Mouse (Mus musculus): ENCODE results near the gene Ruvbl2. TPM values are rescaled to one million over a fixed set of nuclear protein-coding genes. Genes with fewer than 3 reads are reported as not detected.
"Not testable (repeated sequence)": the region's sequence is repeated elsewhere in the genome, so short reads cannot be mapped to it uniquely, and the experiment has no call there.

Gene Ruvbl2
- polyA plus RNA-seq, 1 experiment from 2014 or later: 132 TPM

- no peaks in the 10 kb centered on the region for H3K9me3 ChIP-seq (ENCODE audit: control insufficient read depth, low read depth, low read length)
- peaks cover 16% of the 10 kb centered on the region; the same call in 1 of the 2 replicates for H3K36me3 ChIP-seq (ENCODE audit: control insufficient read depth, insufficient read depth, low read length)
- no peak overlapping the region for H3K27ac ChIP-seq (ENCODE audit: low read length)
- H3K4me1 ChIP-seq (ENCODE audit: control insufficient read depth, insufficient read depth, low read length): peaks cover 18% of the 10 kb centered on the region
- no peak overlapping the region for H3K4me2 ChIP-seq (replicated peaks; ENCODE audit: low read depth, low read length)
- no peak overlapping the region for H3K9ac ChIP-seq (replicated peaks; ENCODE audit: low read depth, low read length)
- H3K27me3 ChIP-seq (ENCODE audit: control insufficient read depth, insufficient read depth, low read length): no peaks in the 10 kb centered on the region
- ATAC-seq (ENCODE audit: insufficient number of reproducible peaks, insufficient read depth, low FRiP score, low read depth): no peak
- no peak overlapping the region for H3K4me3 ChIP-seq (ENCODE audit: low read depth, low read length)
- 95% methylated on average over 7 of the region's 7 CpGs for WGBS
These were observed 26.3 kb upstream of the Ruvbl2 start for GRCm38 (mm10) chr7:45463987-45464778.

- not testable (repeated sequence) for ATAC-seq (ENCODE audit: insufficient number of reproducible peaks, insufficient read depth, low FRiP score, low read depth); H3K27me3 ChIP-seq (ENCODE audit: control insufficient read depth, insufficient read depth, low read length); H3K9ac ChIP-seq (replicated peaks; ENCODE audit: low read depth, low read length); H3K27ac ChIP-seq (ENCODE audit: low read length); H3K9me3 ChIP-seq (ENCODE audit: control insufficient read depth, low read depth, low read length); H3K4me3 ChIP-seq (ENCODE audit: low read depth, low read length); H3K4me2 ChIP-seq (replicated peaks; ENCODE audit: low read depth, low read length)
- Histone ChIP-seq H3K36me3 (ENCODE audit: control insufficient read depth, insufficient read depth, low read length) (peaks cover 22% of the 10 kb centered on the region), H3K4me1 (ENCODE audit: control insufficient read depth, insufficient read depth, low read length) (peaks cover 23% of the 10 kb centered on the region)
- 75% methylated on average over 4 of the region's 4 CpGs for WGBS
These were observed 25.0 kb upstream of the Ruvbl2 start for GRCm38 (mm10) chr7:45462868-45463267.

- peaks cover 29% of the 10 kb centered on the region for H3K4me1 ChIP-seq (ENCODE audit: control insufficient read depth, insufficient read depth, low read length)
- H3K27me3 ChIP-seq (ENCODE audit: control insufficient read depth, insufficient read depth, low read length): no peaks in the 10 kb centered on the region
- H3K36me3 ChIP-seq (ENCODE audit: control insufficient read depth, insufficient read depth, low read length): peaks cover 27% of the 10 kb centered on the region
- no peak overlapping the region for H3K4me3 ChIP-seq (ENCODE audit: low read depth, low read length)
- H3K9me3 ChIP-seq (ENCODE audit: control insufficient read depth, low read depth, low read length): no peaks in the 10 kb centered on the region
- no peak overlapping the region for H3K27ac ChIP-seq (ENCODE audit: low read length)
- no peak overlapping the region for H3K4me2 ChIP-seq (replicated peaks; ENCODE audit: low read depth, low read length)
- H3K9ac ChIP-seq (replicated peaks; ENCODE audit: low read depth, low read length): no peak overlapping the region
- ATAC-seq (ENCODE audit: insufficient number of reproducible peaks, insufficient read depth, low FRiP score, low read depth): no peak
- WGBS: 84% methylated on average over 4 of the region's 4 CpGs
These were observed 24.4 kb upstream of the Ruvbl2 start for GRCm38 (mm10) chr7:45462325-45462724.

DNA sequence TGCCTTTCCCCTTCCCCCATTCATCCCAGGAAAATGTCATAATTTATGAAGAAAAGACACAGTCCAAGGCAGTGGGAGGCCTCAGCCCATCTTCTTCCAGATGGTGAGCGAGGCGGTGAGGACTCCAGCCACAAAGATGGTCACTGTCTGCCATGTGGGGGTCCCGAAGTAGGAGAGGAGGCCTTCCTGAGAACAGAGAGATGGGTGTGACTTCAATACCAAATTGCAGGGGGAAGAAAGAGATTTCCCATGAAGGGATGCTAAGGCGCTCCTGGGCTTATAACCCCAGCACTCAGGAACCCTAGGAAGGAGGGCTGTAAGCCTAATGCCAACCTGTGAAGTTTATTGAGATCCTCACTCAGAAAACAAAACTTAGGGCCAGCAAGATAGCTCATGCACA lies 23.9 kb upstream of the Ruvbl2 start:
- Histone ChIP-seq H3K4me1 (ENCODE audit: control insufficient read depth, insufficient read depth, low read length) (peaks cover 34% of the 10 kb centered on the region), H3K4me2 (replicated peaks; ENCODE audit: low read depth, low read length) (no peak overlapping the region), H3K27me3 (ENCODE audit: control insufficient read depth, insufficient read depth, low read length) (no peaks in the 10 kb centered on the region), H3K36me3 (ENCODE audit: control insufficient read depth, insufficient read depth, low read length) (peaks cover 27% of the 10 kb centered on the region), H3K4me3 (ENCODE audit: low read depth, low read length) (no peak overlapping the region), H3K9me3 (ENCODE audit: control insufficient read depth, low read depth, low read length) (no peaks in the 10 kb centered on the region), H3K27ac (ENCODE audit: low read length) (peak overlapping the region; percentile 75; the same call in 1 of the 2 replicates), H3K9ac (replicated peaks; ENCODE audit: low read depth, low read length) (no peak overlapping the region)
- ATAC-seq (ENCODE audit: insufficient number of reproducible peaks, insufficient read depth, low FRiP score, low read depth): no peak
- 84% methylated on average over 4 of the region's 4 CpGs for WGBS

DNA sequence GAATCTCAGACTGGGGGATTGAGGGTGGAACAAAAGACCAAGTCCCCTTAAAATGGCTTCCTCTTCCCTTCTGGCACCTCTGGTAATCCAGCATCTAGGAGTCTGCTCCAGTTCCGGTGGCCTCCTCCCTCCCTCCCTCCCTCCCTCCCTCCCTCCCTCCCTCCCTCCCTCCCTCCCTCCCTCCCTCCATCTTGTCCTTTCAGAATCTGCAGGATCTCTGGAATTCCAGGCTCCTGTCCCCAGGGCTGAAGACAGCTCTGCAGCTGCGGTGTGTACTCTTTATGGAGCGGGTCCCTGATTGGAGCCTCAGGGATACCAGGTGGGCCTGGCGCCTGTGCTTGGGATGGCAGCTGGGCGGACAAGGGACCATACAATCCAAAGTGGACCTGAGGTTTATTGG lies 23.4 kb upstream of the Ruvbl2 start:
- Histone ChIP-seq H3K27ac (ENCODE audit: low read length) (peak overlapping the region; percentile 75), H3K4me2 (replicated peaks; ENCODE audit: low read depth, low read length) (peak overlapping the region; percentile 41; the same call in 1 of the 2 replicates), H3K4me1 (ENCODE audit: control insufficient read depth, insufficient read depth, low read length) (peaks cover 35% of the 10 kb centered on the region), H3K9me3 (ENCODE audit: control insufficient read depth, low read depth, low read length) (no peaks in the 10 kb centered on the region), H3K4me3 (ENCODE audit: low read depth, low read length) (no peak overlapping the region), H3K36me3 (ENCODE audit: control insufficient read depth, insufficient read depth, low read length) (peaks cover 27% of the 10 kb centered on the region), H3K9ac (replicated peaks; ENCODE audit: low read depth, low read length) (no peak overlapping the region), H3K27me3 (ENCODE audit: control insufficient read depth, insufficient read depth, low read length) (no peaks in the 10 kb centered on the region)
- 44% methylated on average over 4 of the region's 5 CpGs for WGBS
- ATAC-seq (ENCODE audit: insufficient number of reproducible peaks, insufficient read depth, low FRiP score, low read depth): no peak

DNA sequence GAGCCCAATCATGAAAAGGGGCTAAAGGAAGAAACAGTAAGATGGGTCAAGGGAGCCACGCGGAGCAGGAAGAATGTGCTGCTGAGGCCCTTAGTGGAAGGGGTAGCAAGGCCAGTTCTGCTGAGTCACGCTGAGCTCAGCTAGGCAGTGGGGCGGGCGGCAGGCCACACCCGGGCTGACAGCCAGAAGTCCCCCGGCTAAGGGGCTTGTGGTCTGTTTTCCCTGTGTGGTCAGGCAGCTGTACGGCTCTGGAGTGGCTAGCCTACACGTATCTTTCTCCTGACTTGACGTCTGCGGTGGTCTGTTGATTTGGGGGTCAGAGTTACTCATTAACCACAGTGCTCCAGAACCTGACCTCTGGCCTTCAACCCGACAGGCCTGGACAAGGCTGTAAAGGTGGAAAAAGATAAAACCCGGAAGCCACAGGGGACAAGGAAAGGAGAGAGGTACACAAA lies 23.0 kb upstream of the Ruvbl2 start:
- H3K9me3 ChIP-seq (ENCODE audit: control insufficient read depth, low read depth, low read length): no peaks in the 10 kb centered on the region
- peaks cover 31% of the 10 kb centered on the region for H3K4me1 ChIP-seq (ENCODE audit: control insufficient read depth, insufficient read depth, low read length)
- peak overlapping the region; percentile 75 for H3K27ac ChIP-seq (ENCODE audit: low read length)
- WGBS: 7% methylated on average over 13 of the region's 13 CpGs
- H3K27me3 ChIP-seq (ENCODE audit: control insufficient read depth, insufficient read depth, low read length): no peaks in the 10 kb centered on the region
- peaks cover 27% of the 10 kb centered on the region for H3K36me3 ChIP-seq (ENCODE audit: control insufficient read depth, insufficient read depth, low read length)
- peak; percentile 34 for ATAC-seq (ENCODE audit: insufficient number of reproducible peaks, insufficient read depth, low FRiP score, low read depth)
- no peak overlapping the region; the same call in 1 of the 2 replicates for H3K9ac ChIP-seq (replicated peaks; ENCODE audit: low read depth, low read length)
- H3K4me2 ChIP-seq (replicated peaks; ENCODE audit: low read depth, low read length): peak overlapping the region; percentile 41
- no peak overlapping the region for H3K4me3 ChIP-seq (ENCODE audit: low read depth, low read length)

- Histone ChIP-seq H3K27me3 (ENCODE audit: control insufficient read depth, insufficient read depth, low read length) (no peaks in the 10 kb centered on the region), H3K27ac (ENCODE audit: low read length) (peak overlapping the region; percentile 75), H3K4me3 (ENCODE audit: low read depth, low read length) (peak overlapping the region; percentile 81), H3K9ac (replicated peaks; ENCODE audit: low read depth, low read length) (no peak overlapping the region; the same call in 1 of the 2 replicates), H3K4me1 (ENCODE audit: control insufficient read depth, insufficient read depth, low read length) (peaks cover 29% of the 10 kb centered on the region), H3K4me2 (replicated peaks; ENCODE audit: low read depth, low read length) (peak overlapping the region; percentile 41), H3K36me3 (ENCODE audit: control insufficient read depth, insufficient read depth, low read length) (peaks cover 27% of the 10 kb centered on the region), H3K9me3 (ENCODE audit: control insufficient read depth, low read depth, low read length) (no peaks in the 10 kb centered on the region)
- no peak for ATAC-seq (ENCODE audit: insufficient number of reproducible peaks, insufficient read depth, low FRiP score, low read depth)
- 70% methylated on average over 7 of the region's 7 CpGs for WGBS
These were observed 22.5 kb upstream of the Ruvbl2 start for GRCm38 (mm10) chr7:45460377-45460776.

DNA sequence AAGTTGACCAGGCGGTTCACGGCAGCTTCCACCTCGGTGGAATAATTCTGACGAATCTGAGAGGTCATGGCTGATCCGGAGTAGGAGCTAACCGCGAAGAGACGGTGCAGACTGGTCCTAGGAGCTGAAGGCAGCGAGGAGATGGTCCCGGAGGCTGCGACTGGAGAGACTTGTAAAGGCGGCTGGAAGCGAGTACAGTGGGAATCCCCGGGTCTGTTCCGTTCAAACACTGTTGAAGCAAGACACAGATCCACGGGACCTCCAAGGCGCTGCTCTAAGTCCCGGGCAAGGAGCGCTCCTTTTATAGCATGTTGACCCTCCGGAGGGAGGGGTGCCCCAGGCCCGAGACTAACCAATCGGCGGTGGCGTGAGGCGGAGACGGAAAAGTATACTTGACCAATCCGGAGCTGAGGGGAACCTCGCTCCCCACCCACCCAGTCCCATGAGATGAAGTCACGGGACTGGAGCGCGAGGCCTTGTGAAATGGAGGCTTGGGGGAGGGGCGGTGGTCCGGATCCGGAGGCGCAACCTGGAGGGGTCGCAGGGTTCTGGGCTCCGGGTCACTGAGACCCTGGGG lies 21.8 kb upstream of the Ruvbl2 start, which contains the start of gene Ftl1:
Ftl1 (minus strand) TSS at position 321 of the 577 bp plus-strand sequence.
- H3K9me3 ChIP-seq (ENCODE audit: control insufficient read depth, low read depth, low read length); H3K27me3 ChIP-seq (ENCODE audit: control insufficient read depth, insufficient read depth, low read length): not testable (repeated sequence)
- ATAC-seq (ENCODE audit: insufficient number of reproducible peaks, insufficient read depth, low FRiP score, low read depth): peak; percentile 96
- peak within 1 kb of the TSS; percentile 80 for H3K4me2 ChIP-seq (replicated peaks; ENCODE audit: low read depth, low read length)
- H3K4me3 ChIP-seq (ENCODE audit: low read depth, low read length): peak within 1 kb of the TSS; percentile 81
- peaks cover 29% of the 10 kb centered on the region for H3K4me1 ChIP-seq (ENCODE audit: control insufficient read depth, insufficient read depth, low read length)
- WGBS: 0% methylated on average over 24 of the region's 37 CpGs
- peak within 1 kb of the TSS; percentile 79 for H3K9ac ChIP-seq (replicated peaks; ENCODE audit: low read depth, low read length)
- H3K36me3 ChIP-seq (ENCODE audit: control insufficient read depth, insufficient read depth, low read length): peaks cover 27% of the 10 kb centered on the region
- H3K27ac ChIP-seq (ENCODE audit: low read length): peak within 1 kb of the TSS; percentile 91
